Mouse (Mus musculus) G1E (cell line): ENCODE measurements around the gene Plxnb1. TPM values are rescaled to one million over a fixed set of nuclear protein-coding genes. Genes with fewer than 3 reads are reported as not detected.

Experiments used
- ATAC-seq: 2 replicates; pipeline ENCODE4 v1.8.0; 2016; ENCODE audit warnings: mild to moderate bottlenecking; ENCODE audit not compliant: insufficient number of reproducible peaks, poor library complexity, low FRiP score, severe bottlenecking; ENCODE audit errors: extremely low read depth
- DNase-seq: peaks from one replicate; pipeline ENCODE4 v3.0.0; 2012; ENCODE audit warnings: low spot score
- H3K27me3 ChIP-seq: 2 replicates; pipeline ENCODE4 v1.6.1; 2012; ENCODE audit warnings: mild to moderate bottlenecking, low read length, inconsistent platforms; ENCODE audit not compliant: insufficient read depth
- H3K36me3 ChIP-seq: replicated peaks from 2 replicates; pipeline ENCODE3; 2012; ENCODE audit warnings: mild to moderate bottlenecking, inconsistent platforms
- H3K4me1 ChIP-seq: 2 replicates; pipeline ENCODE4 v1.6.1; 2012; ENCODE audit warnings: low read depth, low read length, inconsistent platforms, mixed read lengths; ENCODE audit not compliant: insufficient read depth
- H3K4me3 ChIP-seq: 2 replicates; pipeline ENCODE4 v1.5.1; 2012; ENCODE audit warnings: low read depth, mild to moderate bottlenecking, inconsistent platforms, low read length, moderate library complexity, mixed read lengths
- H3K9me3 ChIP-seq: replicated peaks from 2 replicates; pipeline ENCODE4 v1.6.1; 2012; ENCODE audit warnings: inconsistent platforms
- CTCF ChIP-seq: IDR thresholded peaks from 2 replicates; pipeline ENCODE4 v1.5.1; 2012; ENCODE audit warnings: low read depth, low read length, inconsistent platforms, mixed read lengths
- GATA1 ChIP-seq: IDR thresholded peaks from 2 replicates; pipeline ENCODE4 v1.6.1; 2012; ENCODE audit warnings: borderline replicate concordance, low read length, inconsistent platforms, mixed read lengths
- GATA2 ChIP-seq: IDR thresholded peaks from 2 replicates; pipeline ENCODE4 v1.6.1; 2012; ENCODE audit warnings: low read depth, low read length, inconsistent platforms, borderline replicate concordance
- POLR2AphosphoS5 ChIP-seq: IDR thresholded peaks from 2 replicates; pipeline ENCODE4 v1.6.1; 2012; ENCODE audit warnings: low read depth, low read length, inconsistent platforms; ENCODE audit not compliant: insufficient replicate concordance
- TAL1 ChIP-seq: conservative IDR thresholded peaks from 2 replicates; pipeline ENCODE4 v1.6.1; 2012; ENCODE audit warnings: low read depth, low read length, inconsistent platforms, mixed read lengths
- polyA plus RNA-seq: library from polyadenylated mRNA; stranded (reverse); fragments of >175 nt; gene quantifications from 2 replicates; pipeline ENCODE4 v1.2.3, GENCODE M21; 2012
- total RNA-seq, 2 experiments: library from RNA; stranded (forward) in 1 of 2; stranded (reverse) in 1 of 2; fragments of 200-1000 nt in 1 of 2; fragments of >200 nt in 1 of 2; fragmentation: Nextera tagmentation in 1 of 2; gene quantifications; 2 replicates each; pipeline ENCODE4 v1.2.3; 2014 to 2017

Plxnb1 gene
- total and polyA plus RNA-seq, 3 experiments, result 0.44 TPM; not detected in 2

- H3K27me3 ChIP-seq, result no peaks in the 10 kb centered on the region
- H3K9me3 ChIP-seq, result no peaks in the 10 kb centered on the region
- H3K36me3 ChIP-seq, result peaks cover 72% of the 10 kb centered on the region
- no peak for ATAC-seq
- TF ChIP-seq GATA2 (no peak), GATA1 (no peak), POLR2AphosphoS5 (no peak), CTCF (no peak), TAL1 (no peak)
- H3K4me3 ChIP-seq, result peak overlapping the region; percentile 67
- H3K4me1 ChIP-seq, result peaks cover 84% of the 10 kb centered on the region
- no peak for DNase-seq
Observed at GRCm38 (mm10) chr9:109055271-109056030, 39.7 kb upstream of the Plxnb1 start.

DNA sequence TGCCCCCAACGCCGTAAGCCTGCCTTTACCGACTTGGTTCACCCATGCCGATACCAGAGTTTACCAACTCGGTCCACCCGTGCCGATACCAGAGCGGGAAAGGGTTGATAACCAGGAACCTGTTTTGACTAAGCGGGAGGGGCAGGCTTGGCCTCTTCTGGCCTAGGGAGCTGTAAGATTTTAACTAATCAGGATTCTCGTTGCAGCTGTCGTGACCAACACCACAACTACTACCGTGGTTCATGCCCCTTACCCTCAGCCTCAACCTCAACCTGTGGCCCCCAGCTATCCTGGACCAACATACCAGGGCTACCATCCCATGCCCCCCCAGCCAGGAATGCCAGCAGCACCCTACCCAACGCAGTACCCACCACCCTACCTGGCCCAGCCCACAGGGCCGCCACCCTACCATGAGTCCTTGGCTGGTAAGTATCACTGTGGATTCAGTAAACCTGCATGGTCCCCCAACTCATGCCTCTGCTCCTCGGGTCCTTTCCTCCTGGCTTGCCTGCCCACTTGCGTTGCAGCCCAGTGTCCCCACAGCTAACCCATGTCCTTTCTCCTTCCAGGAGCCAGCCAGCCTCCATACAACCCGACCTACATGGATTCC, 39.0 kb upstream of the Plxnb1 start:
- DNase-seq (no peak), ATAC-seq (no peak)
- Histone ChIP-seq H3K36me3 (peaks cover 76% of the 10 kb centered on the region), H3K27me3 (no peaks in the 10 kb centered on the region), H3K4me1 (peaks cover 80% of the 10 kb centered on the region), H3K4me3 (peak overlapping the region; percentile 67; the same call in 1 of the 2 replicates), H3K9me3 (no peaks in the 10 kb centered on the region)
- TF ChIP-seq TAL1 (no peak), GATA1 (no peak), GATA2 (no peak), POLR2AphosphoS5 (no peak), CTCF (no peak)

DNA sequence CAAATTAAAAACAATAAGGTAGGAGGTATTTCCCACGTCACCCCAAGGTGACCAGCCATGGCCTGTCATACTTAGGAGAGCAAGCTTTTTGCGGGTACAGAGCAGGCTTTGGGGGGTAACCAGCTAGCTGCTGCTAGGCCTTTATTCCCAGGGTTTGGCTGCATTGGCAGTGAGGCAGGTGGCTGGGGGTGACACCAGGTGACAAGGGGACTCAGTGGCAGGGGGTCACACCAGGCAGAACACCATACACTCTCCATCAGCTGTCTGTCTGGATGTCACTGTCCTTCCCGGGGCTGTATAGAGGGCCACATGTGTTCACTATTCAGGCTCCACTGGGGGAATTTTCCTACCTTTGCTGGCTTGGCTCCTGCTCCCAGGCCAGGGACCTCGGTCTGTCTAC, 38.3 kb upstream of the Plxnb1 start:
- DNase-seq (no peak), ATAC-seq (no peak)
- Histone ChIP-seq H3K9me3 (no peaks in the 10 kb centered on the region), H3K4me1 (peaks cover 73% of the 10 kb centered on the region), H3K4me3 (no peak overlapping the region), H3K27me3 (no peaks in the 10 kb centered on the region), H3K36me3 (peaks cover 75% of the 10 kb centered on the region)
- no peak for TF ChIP-seq POLR2AphosphoS5
- TF ChIP-seq GATA2, result no peak
- no peak for TF ChIP-seq TAL1
- TF ChIP-seq CTCF, result no peak
- TF ChIP-seq GATA1, result no peak

DNA sequence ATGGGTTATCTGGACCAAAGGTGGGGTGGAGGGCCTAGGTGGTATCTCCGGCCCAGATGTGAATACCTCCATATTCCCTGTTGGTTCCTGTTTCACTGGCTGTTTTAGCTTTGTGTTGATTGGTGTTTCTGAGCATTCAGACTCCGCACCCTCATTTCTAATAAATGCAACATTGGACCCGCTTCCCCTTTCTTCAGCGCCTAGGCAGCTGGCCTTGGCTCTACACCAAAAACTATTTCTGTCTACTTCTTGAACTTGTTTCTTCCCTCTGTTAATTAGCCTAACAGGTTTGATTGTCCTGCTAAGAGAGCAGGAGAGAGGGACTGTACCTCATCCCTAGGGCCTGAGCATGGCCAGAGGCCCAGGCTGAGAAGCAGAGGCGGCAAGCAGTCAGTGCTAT, 37.6 kb upstream of the Plxnb1 start:
- Histone ChIP-seq H3K4me3 (peak overlapping the region; percentile 69; the same call in 1 of the 2 replicates), H3K9me3 (no peaks in the 10 kb centered on the region), H3K27me3 (no peaks in the 10 kb centered on the region), H3K36me3 (peaks cover 78% of the 10 kb centered on the region), H3K4me1 (peaks cover 73% of the 10 kb centered on the region)
- ATAC-seq, result no peak
- TF ChIP-seq GATA1, result no peak
- TF ChIP-seq GATA2, result no peak
- no peak for TF ChIP-seq CTCF
- no peak for TF ChIP-seq POLR2AphosphoS5
- TF ChIP-seq TAL1, result no peak
- no peak for DNase-seq

GRCm38 (mm10) chr9:109058006-109058765, 37.0 kb upstream of the Plxnb1 start:
- Histone ChIP-seq H3K4me3 (peak overlapping the region; percentile 69), H3K36me3 (peaks cover 79% of the 10 kb centered on the region), H3K4me1 (peaks cover 68% of the 10 kb centered on the region), H3K27me3 (no peaks in the 10 kb centered on the region), H3K9me3 (no peaks in the 10 kb centered on the region)
- no peak for DNase-seq
- ATAC-seq, result no peak
- no peak for TF ChIP-seq POLR2AphosphoS5
- TF ChIP-seq CTCF, result no peak
- no peak for TF ChIP-seq GATA2
- TF ChIP-seq GATA1, result no peak
- TF ChIP-seq TAL1, result no peak
